Mouse (Mus musculus) embryonic facial prominence, embryonic 13.5 days (tissue): ENCODE measurements around the gene Setd1b. TPM values are rescaled to one million over a fixed set of nuclear protein-coding genes. Genes with fewer than 3 reads are reported as not detected.

ENCODE experiments used
- ATAC-seq: fragments of 200-750 bp; cut with Nextera tagmentation; 2 replicates; pipeline ENCODE4 v1.8.0; 2017; ENCODE audit warnings: low read depth; ENCODE audit not compliant: insufficient number of reproducible peaks, insufficient read depth, low FRiP score, low TSS enrichment
- H3K27ac ChIP-seq: fragments of 300-500 bp; sonication (generic); 2 replicates; pipeline ENCODE4 v1.5.1; 2015; ENCODE audit warnings: moderate library complexity, mild to moderate bottlenecking, inconsistent platforms
- H3K27me3 ChIP-seq: fragments of 300-500 bp; sonication (generic); 2 replicates; pipeline ENCODE4 v1.6.1; 2015; ENCODE audit warnings: mild to moderate bottlenecking, inconsistent platforms
- H3K36me3 ChIP-seq: fragments of 300-500 bp; sonication (generic); 2 replicates; pipeline ENCODE4 v1.6.1; 2015; ENCODE audit warnings: mild to moderate bottlenecking, inconsistent platforms
- H3K4me1 ChIP-seq: fragments of 300-500 bp; sonication (generic); 2 replicates; pipeline ENCODE4 v1.6.1; 2015; ENCODE audit warnings: inconsistent platforms
- H3K4me2 ChIP-seq: fragments of 300-500 bp; sonication (generic); 2 replicates; pipeline ENCODE4 v1.6.1; 2015; ENCODE audit warnings: moderate library complexity, mild to moderate bottlenecking, inconsistent platforms
- H3K4me3 ChIP-seq: fragments of 300-500 bp; sonication (generic); 2 replicates; pipeline ENCODE4 v1.5.1; 2015; ENCODE audit warnings: mild to moderate bottlenecking, inconsistent platforms
- H3K9ac ChIP-seq: fragments of 300-500 bp; sonication (generic); 2 replicates; pipeline ENCODE4 v1.6.1; 2015; ENCODE audit warnings: mild to moderate bottlenecking, inconsistent platforms
- H3K9me3 ChIP-seq: fragments of 300-500 bp; sonication (generic); 2 replicates; pipeline ENCODE4 v1.6.1; 2016; ENCODE audit warnings: inconsistent platforms
- WGBS: fragments of 180-500 bp; shearing (Covaris S2); methylation state at CpG from one replicate; pipeline ENCODE4 v1.1.7; 2015; ENCODE audit warnings: mixed read lengths; 5-methylcytosine and 5-hydroxymethylcytosine counted together
- polyA plus RNA-seq: library from polyadenylated mRNA; unstranded; fragments of >200 nt; fragmentation: Nextera tagmentation; extraction: Ambion mirVana; gene quantifications from 2 replicates; pipeline ENCODE4 v1.2.1, GENCODE M21; 2015

Gene Setd1b
- polyA plus RNA-seq, 1 experiment from 2014 or later, result 13.0 TPM

GRCm38 (mm10) chr5:123143971-123144745, 2.2 kb downstream of the Setd1b start:
- Histone ChIP-seq H3K4me3 (peak overlapping the region; percentile 94), H3K36me3 (peaks cover 38% of the 10 kb centered on the region), H3K27ac (peak overlapping the region; percentile 100; the same call in 1 of the 2 replicates), H3K9ac (peak overlapping the region; percentile 100), H3K4me1 (peaks cover 44% of the 10 kb centered on the region), H3K4me2 (peak overlapping the region; percentile 99), H3K9me3 (no peaks in the 10 kb centered on the region), H3K27me3 (no peaks in the 10 kb centered on the region)
- no peak for ATAC-seq
- WGBS, result 3% methylated on average over 17 of the region's 17 CpGs

- Histone ChIP-seq H3K4me2 (peak overlapping the region; percentile 99), H3K9ac (peak overlapping the region; percentile 100), H3K27ac (0 out of 2 replicates have a peak overlapping the region, but pooled peaks have one; percentile 100), H3K36me3 (peaks cover 41% of the 10 kb centered on the region), H3K4me3 (peak overlapping the region; percentile 94), H3K4me1 (peaks cover 52% of the 10 kb centered on the region), H3K27me3 (no peaks in the 10 kb centered on the region), H3K9me3 (no peaks in the 10 kb centered on the region)
- ATAC-seq, result no peak
- 29% methylated on average over 20 of the region's 20 CpGs for WGBS
These were observed 3.0 kb downstream of the Setd1b start for GRCm38 (mm10) chr5:123144746-123145590.

- H3K27me3 ChIP-seq, result no peaks in the 10 kb centered on the region
- 82% methylated on average over 11 of the region's 11 CpGs for WGBS
- H3K4me1 ChIP-seq, result peaks cover 66% of the 10 kb centered on the region
- ATAC-seq, result no peak
- no peaks in the 10 kb centered on the region for H3K9me3 ChIP-seq
- H3K4me2 ChIP-seq, result peak overlapping the region; percentile 99; the same call in 1 of the 2 replicates
- H3K9ac ChIP-seq, result peak overlapping the region; percentile 100
- no peak overlapping the region for H3K4me3 ChIP-seq
- H3K27ac ChIP-seq, result no peak overlapping the region
- H3K36me3 ChIP-seq, result peaks cover 51% of the 10 kb centered on the region
These were observed 4.4 kb downstream of the Setd1b start for GRCm38 (mm10) chr5:123146357-123146756.

- no peak overlapping the region for H3K4me3 ChIP-seq
These were observed 5.6 kb downstream of the Setd1b start for GRCm38 (mm10) chr5:123147569-123147968.

GRCm38 (mm10) chr5:123148073-123148722, 6.2 kb downstream of the Setd1b start:
- Histone ChIP-seq H3K9ac (peak overlapping the region; percentile 51), H3K4me3 (0 out of 2 replicates have a peak overlapping the region, but pooled peaks have one; percentile 6), H3K4me2 (no peak overlapping the region), H3K4me1 (peaks cover 69% of the 10 kb centered on the region), H3K27me3 (no peaks in the 10 kb centered on the region), H3K27ac (no peak overlapping the region), H3K9me3 (no peaks in the 10 kb centered on the region), H3K36me3 (peaks cover 70% of the 10 kb centered on the region)
- ATAC-seq, result no peak
- 89% methylated on average over 25 of the region's 25 CpGs for WGBS

More at GRCm38 (mm10) chr5:123147569-123147968, 5.6 kb downstream of the Setd1b start:
- Histone ChIP-seq H3K27me3 (no peaks in the 10 kb centered on the region), H3K36me3 (peaks cover 63% of the 10 kb centered on the region), H3K9me3 (no peaks in the 10 kb centered on the region), H3K4me2 (no peak overlapping the region), H3K9ac (no peak overlapping the region), H3K27ac (no peak overlapping the region), H3K4me1 (peaks cover 69% of the 10 kb centered on the region)
- WGBS, result 86% methylated on average over 17 of the region's 17 CpGs
- no peak for ATAC-seq

GRCm38 (mm10) chr5:123149451-123150400, 7.7 kb downstream of the Setd1b start:
- Histone ChIP-seq H3K9ac (peak overlapping the region; percentile 62), H3K27ac (no peak overlapping the region; the same call in 1 of the 2 replicates), H3K36me3 (peaks cover 81% of the 10 kb centered on the region), H3K4me3 (peak overlapping the region; percentile 41), H3K4me1 (peaks cover 56% of the 10 kb centered on the region), H3K27me3 (no peaks in the 10 kb centered on the region), H3K9me3 (no peaks in the 10 kb centered on the region), H3K4me2 (peak overlapping the region; percentile 68)
- ATAC-seq, result peak; percentile 75; the same call in 1 of the 2 replicates
- WGBS, result 9% methylated on average over 19 of the region's 19 CpGs

GRCm38 (mm10) chr5:123150641-123151040, 8.6 kb downstream of the Setd1b start:
- 38% methylated on average over 7 of the region's 7 CpGs for WGBS
- Histone ChIP-seq H3K9ac (peak overlapping the region; percentile 62), H3K4me1 (peaks cover 47% of the 10 kb centered on the region)

GRCm38 (mm10) chr5:123151077-123151476, 9.1 kb downstream of the Setd1b start:
- H3K27ac ChIP-seq, result peak overlapping the region; percentile 39; the same call in 1 of the 2 replicates
- peak overlapping the region; percentile 68 for H3K4me2 ChIP-seq
- H3K4me3 ChIP-seq, result peak overlapping the region; percentile 41
- peaks cover 43% of the 10 kb centered on the region for H3K4me1 ChIP-seq
- peaks cover 83% of the 10 kb centered on the region for H3K36me3 ChIP-seq
- no peak for ATAC-seq
- WGBS, result 39% methylated on average over 7 of the region's 7 CpGs
- H3K9me3 ChIP-seq, result no peaks in the 10 kb centered on the region
- peak overlapping the region; percentile 62 for H3K9ac ChIP-seq
- no peaks in the 10 kb centered on the region for H3K27me3 ChIP-seq

More at GRCm38 (mm10) chr5:123150641-123151040, 8.6 kb downstream of the Setd1b start:
- H3K27me3 ChIP-seq, result no peaks in the 10 kb centered on the region
- H3K9me3 ChIP-seq, result no peaks in the 10 kb centered on the region
- H3K4me3 ChIP-seq, result peak overlapping the region; percentile 41
- H3K27ac ChIP-seq, result peak overlapping the region; percentile 39; the same call in 1 of the 2 replicates
- H3K4me2 ChIP-seq, result peak overlapping the region; percentile 68
- H3K36me3 ChIP-seq, result peaks cover 84% of the 10 kb centered on the region
- no peak for ATAC-seq

GRCm38 (mm10) chr5:123151707-123152362, 9.8 kb downstream of the Setd1b start:
- Histone ChIP-seq H3K36me3 (peaks cover 81% of the 10 kb centered on the region), H3K4me1 (peaks cover 38% of the 10 kb centered on the region), H3K4me3 (no peak overlapping the region), H3K27ac (0 out of 2 replicates have a peak overlapping the region, but pooled peaks have one; percentile 39), H3K4me2 (no peak overlapping the region), H3K27me3 (no peaks in the 10 kb centered on the region), H3K9me3 (no peaks in the 10 kb centered on the region), H3K9ac (no peak overlapping the region)
- ATAC-seq, result no peak
- 94% methylated on average over 19 of the region's 19 CpGs for WGBS

- 64% methylated on average over 1 of the region's 1 CpGs for WGBS
- no peaks in the 10 kb centered on the region for H3K9me3 ChIP-seq
These were observed 10.9 kb downstream of the Setd1b start for GRCm38 (mm10) chr5:123152901-123153300.

More at GRCm38 (mm10) chr5:123152901-123153300, 10.9 kb downstream of the Setd1b start:
- H3K4me2 ChIP-seq, result no peak overlapping the region
- H3K9ac ChIP-seq, result no peak overlapping the region
- H3K27ac ChIP-seq, result no peak overlapping the region
- no peaks in the 10 kb centered on the region for H3K27me3 ChIP-seq
- peaks cover 38% of the 10 kb centered on the region for H3K4me1 ChIP-seq
- peaks cover 81% of the 10 kb centered on the region for H3K36me3 ChIP-seq
- H3K4me3 ChIP-seq, result no peak overlapping the region
- ATAC-seq, result no peak
